Mouse (Mus musculus): Measurements from ENCODE around the gene 1700086D15Rik.

GRCm38 (mm10) chr11:65128666-65129065 is 31.0 kb downstream of the 1700086D15Rik start:
- TF ChIP-seq POLR2A (IDR thresholded peaks at IDR 0.05; ENCODE audit: low read depth, low read length) (no peak), CTCF (IDR thresholded peaks at IDR 0.05; ENCODE audit: extremely low read depth, insufficient read depth, insufficient read length, insufficient replicate concordance) (no peak)
